Mouse (Mus musculus): Measurements from ENCODE around the gene Hist2h3c2.

- TF ChIP-seq CTCF (IDR thresholded peaks at IDR 0.05; ENCODE audit: low read depth) (no peak), EP300 (IDR thresholded peaks at IDR 0.05; ENCODE audit: low read depth) (no peak)
Measured at GRCm38 (mm10) chr3:96248141-96249033, 9.5 kb upstream of the Hist2h3c2 start.

Measured in liver, embryonic 14.5 days (tissue).